Mouse (Mus musculus): Measurements from ENCODE around the gene Aldh16a1.

GRCm38 (mm10) chr7:45121966-45122365, 32.4 kb downstream of the Aldh16a1 start:
- no peak for TF ChIP-seq POLR2A (IDR thresholded peaks at IDR 0.05; ENCODE audit: extremely low read depth, insufficient read depth, low read length)
- no peak for TF ChIP-seq CTCF (IDR thresholded peaks at IDR 0.05; ENCODE audit: low read depth, low read length)
